Mouse (Mus musculus): Measurements from ENCODE around the gene Ficd. TPM values are rescaled to one million over a fixed set of nuclear protein-coding genes. Genes with fewer than 3 reads are reported as not detected.

The Ficd gene
- polyA plus RNA-seq, 1 experiment from 2014 or later: 7.0 TPM

GRCm38 (mm10) chr5:113747629-113748028, 12.0 kb downstream of the Ficd start:
- no peaks in the 10 kb centered on the region for H3K27me3 ChIP-seq (ENCODE audit: insufficient read depth, low read length)
- 97% methylated on average over 5 of the region's 5 CpGs for WGBS
- no peak overlapping the region for H3K4me2 ChIP-seq (replicated peaks; ENCODE audit: low read depth, low read length)
- peaks cover 93% of the 10 kb centered on the region for H3K36me3 ChIP-seq (ENCODE audit: insufficient read depth, low read length)
- ATAC-seq (ENCODE audit: low FRiP score, low TSS enrichment): no peak
- H3K4me1 ChIP-seq (ENCODE audit: insufficient read depth, low read length): no peaks in the 10 kb centered on the region
- no peak overlapping the region for H3K27ac ChIP-seq (ENCODE audit: low read length)
- H3K4me3 ChIP-seq (ENCODE audit: low read length): no peak overlapping the region
- H3K9me3 ChIP-seq (ENCODE audit: low read length): 0 out of 2 replicates have a peak, but pooled peaks cover 4% of the 10 kb centered on the region
- H3K9ac ChIP-seq (replicated peaks; ENCODE audit: low read length): no peak overlapping the region

- Histone ChIP-seq H3K27ac (ENCODE audit: low read length) (no peak overlapping the region), H3K9me3 (ENCODE audit: low read length) (0 out of 2 replicates have a peak, but pooled peaks cover 4% of the 10 kb centered on the region), H3K36me3 (ENCODE audit: insufficient read depth, low read length) (peaks cover 92% of the 10 kb centered on the region), H3K9ac (replicated peaks; ENCODE audit: low read length) (no peak overlapping the region), H3K4me1 (ENCODE audit: insufficient read depth, low read length) (no peaks in the 10 kb centered on the region), H3K27me3 (ENCODE audit: insufficient read depth, low read length) (no peaks in the 10 kb centered on the region), H3K4me3 (ENCODE audit: low read length) (no peak overlapping the region), H3K4me2 (replicated peaks; ENCODE audit: low read depth, low read length) (no peak overlapping the region)
- ATAC-seq (ENCODE audit: low FRiP score, low TSS enrichment): no peak
- WGBS: 97% methylated on average over 13 of the region's 13 CpGs
These were observed 13.1 kb downstream of the Ficd start for GRCm38 (mm10) chr5:113748556-113749331.

DNA sequence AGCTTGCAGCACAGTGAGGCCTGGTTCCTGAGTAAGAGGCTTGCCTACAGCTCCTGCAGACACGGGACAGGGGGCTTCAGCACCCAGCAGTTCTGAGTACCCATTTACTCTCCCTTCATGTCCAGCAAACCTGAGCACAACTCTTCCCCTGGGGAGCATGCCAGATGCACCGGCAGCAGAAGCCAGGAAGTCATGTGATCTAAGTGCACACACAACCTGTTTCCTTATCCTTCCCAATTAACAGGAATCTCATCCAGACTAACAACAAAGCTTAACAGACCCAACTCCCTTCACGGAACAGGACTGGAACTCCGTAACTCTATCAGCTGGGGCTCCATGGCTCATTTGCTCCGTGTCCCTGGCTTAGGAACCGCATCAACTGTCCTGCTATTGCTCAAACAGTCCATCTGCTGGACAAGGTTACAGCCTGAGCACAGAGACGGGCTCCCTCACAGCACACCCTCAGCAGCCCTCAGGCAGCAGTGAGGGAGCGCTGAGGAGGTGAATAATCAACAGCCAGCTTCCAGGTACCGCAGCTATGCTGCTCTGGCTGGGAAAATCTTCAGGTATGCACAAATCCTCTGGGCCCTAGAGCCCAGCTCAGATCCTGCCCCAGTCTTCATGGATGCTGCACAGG, 16.0 kb downstream of the Ficd start:
- Histone ChIP-seq H3K4me1 (ENCODE audit: insufficient read depth, low read length) (no peaks in the 10 kb centered on the region), H3K36me3 (ENCODE audit: insufficient read depth, low read length) (peaks cover 92% of the 10 kb centered on the region), H3K4me3 (ENCODE audit: low read length) (no peak overlapping the region), H3K4me2 (replicated peaks; ENCODE audit: low read depth, low read length) (no peak overlapping the region), H3K27ac (ENCODE audit: low read length) (no peak overlapping the region), H3K9ac (replicated peaks; ENCODE audit: low read length) (no peak overlapping the region), H3K27me3 (ENCODE audit: insufficient read depth, low read length) (no peaks in the 10 kb centered on the region), H3K9me3 (ENCODE audit: low read length) (no peaks in the 10 kb centered on the region)
- ATAC-seq (ENCODE audit: low FRiP score, low TSS enrichment): no peak
- 49% methylated on average over 9 of the region's 9 CpGs for WGBS

DNA sequence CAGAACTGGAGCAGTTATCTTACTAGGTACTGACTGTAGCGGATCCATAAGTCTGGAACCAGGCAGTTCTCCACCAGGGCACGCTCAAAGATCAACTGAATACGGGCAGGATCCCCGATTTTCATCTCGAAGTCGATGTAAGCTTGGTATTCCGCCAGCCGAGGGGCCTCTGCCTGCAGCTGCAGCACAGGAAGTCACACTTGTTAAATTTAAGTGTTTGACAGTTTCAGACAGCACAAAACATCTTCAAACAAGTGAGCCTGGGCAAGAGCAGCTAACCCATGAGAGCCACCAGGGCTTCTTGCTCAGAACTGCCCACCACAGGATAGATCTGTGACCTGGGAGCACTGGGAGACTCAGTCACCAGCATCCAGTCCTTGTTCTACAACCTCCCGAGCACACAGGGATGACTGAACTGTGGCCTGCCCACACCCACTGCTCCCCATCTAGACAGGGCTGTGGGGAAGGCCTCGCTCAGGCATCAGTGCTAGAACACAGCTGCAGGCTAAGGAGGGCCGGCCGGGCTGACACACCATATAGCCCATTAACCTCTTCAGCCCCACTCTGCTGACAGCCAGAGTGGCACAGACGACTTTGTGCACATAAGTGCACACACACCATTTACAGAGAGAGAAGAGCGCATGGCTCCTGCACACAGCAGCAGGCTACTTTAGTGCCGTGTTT, 19.9 kb downstream of the Ficd start:
- WGBS: 84% methylated on average over 15 of the region's 15 CpGs
- no peak for ATAC-seq (ENCODE audit: low FRiP score, low TSS enrichment)
- Histone ChIP-seq H3K9me3 (ENCODE audit: low read length) (no peaks in the 10 kb centered on the region), H3K4me2 (replicated peaks; ENCODE audit: low read depth, low read length) (no peak overlapping the region), H3K36me3 (ENCODE audit: insufficient read depth, low read length) (peaks cover 96% of the 10 kb centered on the region), H3K4me3 (ENCODE audit: low read length) (no peak overlapping the region), H3K9ac (replicated peaks; ENCODE audit: low read length) (no peak overlapping the region), H3K27ac (ENCODE audit: low read length) (no peak overlapping the region), H3K27me3 (ENCODE audit: insufficient read depth, low read length) (no peaks in the 10 kb centered on the region), H3K4me1 (ENCODE audit: insufficient read depth, low read length) (no peaks in the 10 kb centered on the region)

- 91% methylated on average over 2 of the region's 2 CpGs for WGBS
- H3K4me3 ChIP-seq (ENCODE audit: low read length): no peak overlapping the region
- H3K9ac ChIP-seq (replicated peaks; ENCODE audit: low read length): no peak overlapping the region
- H3K27ac ChIP-seq (ENCODE audit: low read length): no peak overlapping the region
- no peaks in the 10 kb centered on the region for H3K27me3 ChIP-seq (ENCODE audit: insufficient read depth, low read length)
- no peak for ATAC-seq (ENCODE audit: low FRiP score, low TSS enrichment)
- no peak overlapping the region for H3K4me2 ChIP-seq (replicated peaks; ENCODE audit: low read depth, low read length)
- no peaks in the 10 kb centered on the region for H3K4me1 ChIP-seq (ENCODE audit: insufficient read depth, low read length)
- H3K36me3 ChIP-seq (ENCODE audit: insufficient read depth, low read length): peaks cover 73% of the 10 kb centered on the region
- H3K9me3 ChIP-seq (ENCODE audit: low read length): no peaks in the 10 kb centered on the region
These were observed 26.0 kb downstream of the Ficd start for GRCm38 (mm10) chr5:113761585-113761984.

DNA sequence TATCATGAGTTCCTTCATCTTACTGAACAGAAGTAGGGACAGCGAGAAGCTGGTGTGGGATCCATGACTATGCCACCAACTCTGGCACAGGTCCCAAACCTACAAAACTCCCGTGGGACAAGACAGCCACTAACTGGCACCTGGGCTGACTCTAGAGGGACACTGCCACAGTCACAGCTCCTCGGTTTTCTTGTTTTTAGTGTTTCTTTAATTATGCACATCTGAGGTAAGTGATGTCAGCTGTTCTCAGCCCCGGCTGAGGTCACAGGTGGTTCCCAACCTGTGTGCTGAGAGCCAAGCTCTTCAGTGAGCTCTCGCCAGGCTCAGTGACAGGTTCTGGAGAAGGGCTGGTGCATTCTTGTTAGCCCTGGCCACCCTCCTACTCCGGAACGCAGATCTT, 28.8 kb downstream of the Ficd start:
- H3K4me3 ChIP-seq (ENCODE audit: low read length): no peak overlapping the region
- no peak overlapping the region for H3K9ac ChIP-seq (replicated peaks; ENCODE audit: low read length)
- 89% methylated on average over 7 of the region's 7 CpGs for WGBS
- no peaks in the 10 kb centered on the region for H3K27me3 ChIP-seq (ENCODE audit: insufficient read depth, low read length)
- ATAC-seq (ENCODE audit: low FRiP score, low TSS enrichment): no peak
- peaks cover 2% of the 10 kb centered on the region; the same call in 1 of the 2 replicates for H3K4me1 ChIP-seq (ENCODE audit: insufficient read depth, low read length)
- no peak overlapping the region for H3K4me2 ChIP-seq (replicated peaks; ENCODE audit: low read depth, low read length)
- H3K27ac ChIP-seq (ENCODE audit: low read length): no peak overlapping the region
- H3K36me3 ChIP-seq (ENCODE audit: insufficient read depth, low read length): peaks cover 57% of the 10 kb centered on the region
- H3K9me3 ChIP-seq (ENCODE audit: low read length): no peaks in the 10 kb centered on the region

- peaks cover 44% of the 10 kb centered on the region for H3K36me3 ChIP-seq (ENCODE audit: insufficient read depth, low read length)
- no peak overlapping the region for H3K4me2 ChIP-seq (replicated peaks; ENCODE audit: low read depth, low read length)
- no peaks in the 10 kb centered on the region for H3K9me3 ChIP-seq (ENCODE audit: low read length)
- peaks cover 14% of the 10 kb centered on the region for H3K4me1 ChIP-seq (ENCODE audit: insufficient read depth, low read length)
- no peak overlapping the region for H3K4me3 ChIP-seq (ENCODE audit: low read length)
- no peak overlapping the region for H3K27ac ChIP-seq (ENCODE audit: low read length)
- 81% methylated on average over 13 of the region's 13 CpGs for WGBS
- H3K27me3 ChIP-seq (ENCODE audit: insufficient read depth, low read length): no peaks in the 10 kb centered on the region
- no peak overlapping the region for H3K9ac ChIP-seq (replicated peaks; ENCODE audit: low read length)
- ATAC-seq (ENCODE audit: low FRiP score, low TSS enrichment): no peak
These were observed 30.3 kb downstream of the Ficd start for GRCm38 (mm10) chr5:113765641-113766526.

DNA sequence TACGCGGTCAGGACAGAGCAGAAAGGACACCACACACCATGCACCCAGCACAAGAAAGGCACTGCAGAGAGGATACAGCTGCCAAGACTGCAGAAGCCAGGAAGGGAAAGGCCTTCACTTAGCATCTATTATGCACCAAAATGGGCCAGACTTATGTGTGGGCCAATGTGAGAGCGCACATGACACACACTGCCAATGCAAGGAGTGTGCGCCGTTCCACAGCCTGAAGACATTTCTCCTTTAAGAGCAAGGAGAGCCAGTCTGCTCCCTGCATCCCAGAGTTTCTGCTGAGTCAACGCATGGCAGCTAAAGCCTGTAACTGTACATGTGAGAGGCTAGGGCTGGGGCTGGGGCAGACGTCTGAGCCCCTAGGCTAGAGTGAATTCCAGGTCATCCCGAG, 33.2 kb downstream of the Ficd start:
- peaks cover 21% of the 10 kb centered on the region for H3K4me1 ChIP-seq (ENCODE audit: insufficient read depth, low read length)
- no peak overlapping the region for H3K27ac ChIP-seq (ENCODE audit: low read length)
- no peak overlapping the region for H3K9ac ChIP-seq (replicated peaks; ENCODE audit: low read length)
- ATAC-seq (ENCODE audit: low FRiP score, low TSS enrichment): no peak
- H3K9me3 ChIP-seq (ENCODE audit: low read length): no peaks in the 10 kb centered on the region
- no peaks in the 10 kb centered on the region for H3K27me3 ChIP-seq (ENCODE audit: insufficient read depth, low read length)
- peaks cover 24% of the 10 kb centered on the region for H3K36me3 ChIP-seq (ENCODE audit: insufficient read depth, low read length)
- no peak overlapping the region for H3K4me2 ChIP-seq (replicated peaks; ENCODE audit: low read depth, low read length)
- no peak overlapping the region for H3K4me3 ChIP-seq (ENCODE audit: low read length)
- WGBS: 89% methylated on average over 8 of the region's 8 CpGs

Measured in kidney, embryonic 16.5 days (tissue).